Mouse (Mus musculus) limb, embryonic 10.5 days (tissue): ENCODE results near the gene Endog. TPM values are rescaled to one million over a fixed set of nuclear protein-coding genes. Genes with fewer than 3 reads are reported as not detected.

Source experiments
- DNase-seq: peaks from one replicate; pipeline ENCODE4 v3.0.0-alpha.2; 2017; ENCODE audit warnings: low spot score
- H3K27ac ChIP-seq: fragments of 300-500 bp; sonication (generic); 2 replicates; pipeline ENCODE4 v1.5.1; 2016; ENCODE audit warnings: mild to moderate bottlenecking
- H3K27me3 ChIP-seq: fragments of 300-500 bp; sonication (generic); 2 replicates; pipeline ENCODE4 v1.6.1; 2016; ENCODE audit warnings: low read depth, mild to moderate bottlenecking; ENCODE audit not compliant: poor library complexity, severe bottlenecking
- H3K36me3 ChIP-seq: fragments of 300-500 bp; sonication (generic); 2 replicates; pipeline ENCODE4 v1.6.1; 2016; ENCODE audit warnings: mild to moderate bottlenecking, moderate library complexity
- H3K4me1 ChIP-seq: fragments of 300-500 bp; sonication (generic); 2 replicates; pipeline ENCODE4 v1.6.1; 2016
- H3K4me3 ChIP-seq: fragments of 300-500 bp; sonication (generic); 2 replicates; pipeline ENCODE4 v1.5.1; 2016; ENCODE audit warnings: mild to moderate bottlenecking, moderate library complexity
- H3K9me3 ChIP-seq: fragments of 300-500 bp; sonication (generic); replicated peaks from 2 replicates; pipeline ENCODE4 v1.6.1; 2016; ENCODE audit warnings: mild to moderate bottlenecking
- WGBS: fragments of 180-500 bp; shearing (Covaris S2); methylation state at CpG from one replicate; pipeline ENCODE4 v1.1.7; 2016; 5-methylcytosine and 5-hydroxymethylcytosine counted together
- polyA plus RNA-seq: library from polyadenylated mRNA; unstranded; fragments of >200 nt; fragmentation: Nextera tagmentation; extraction: Ambion mirVana; gene quantifications from 2 replicates; pipeline ENCODE4 v1.2.1, GENCODE M21; 2016

Gene Endog
- polyA plus RNA-seq, 1 experiment from 2014 or later: 15.2 TPM

DNA sequence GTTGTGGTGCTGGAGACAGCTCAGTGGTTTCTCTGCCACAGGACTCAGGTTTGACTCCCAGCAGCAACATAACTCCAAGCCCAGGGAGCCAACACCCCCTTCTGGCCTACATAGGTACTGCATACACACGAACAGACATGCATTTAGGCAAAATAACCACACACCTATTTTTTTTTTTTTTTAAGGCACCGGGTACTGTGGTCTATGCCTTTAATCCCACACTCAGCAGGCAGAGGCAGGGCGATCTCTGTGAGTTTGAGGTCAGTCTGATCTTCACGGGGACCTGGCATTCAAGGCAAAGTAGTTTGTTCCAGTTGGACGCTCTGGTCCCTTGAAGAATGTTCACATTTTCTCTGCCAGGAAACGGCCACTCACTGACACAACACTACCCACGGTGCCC, 32.1 kb downstream of the Endog start:
- 83% methylated on average over 7 of the region's 7 CpGs for WGBS
- no peaks in the 10 kb centered on the region for H3K9me3 ChIP-seq
- no peak for DNase-seq
- peaks cover 19% of the 10 kb centered on the region for H3K4me1 ChIP-seq
- H3K4me3 ChIP-seq: no peak overlapping the region
- H3K27ac ChIP-seq: no peak overlapping the region
- no peaks in the 10 kb centered on the region for H3K36me3 ChIP-seq
- no peaks in the 10 kb centered on the region for H3K27me3 ChIP-seq

- peak overlapping the region; percentile 78 for H3K27ac ChIP-seq
- DNase-seq: no peak
- peak overlapping the region; percentile 83 for H3K4me3 ChIP-seq
- 5% methylated on average over 13 of the region's 13 CpGs for WGBS
- no peaks in the 10 kb centered on the region for H3K36me3 ChIP-seq
- no peaks in the 10 kb centered on the region for H3K9me3 ChIP-seq
- H3K27me3 ChIP-seq: no peaks in the 10 kb centered on the region
- peaks cover 19% of the 10 kb centered on the region for H3K4me1 ChIP-seq
Observed at GRCm38 (mm10) chr2:30205255-30205628, 33.9 kb downstream of the Endog start.

DNA sequence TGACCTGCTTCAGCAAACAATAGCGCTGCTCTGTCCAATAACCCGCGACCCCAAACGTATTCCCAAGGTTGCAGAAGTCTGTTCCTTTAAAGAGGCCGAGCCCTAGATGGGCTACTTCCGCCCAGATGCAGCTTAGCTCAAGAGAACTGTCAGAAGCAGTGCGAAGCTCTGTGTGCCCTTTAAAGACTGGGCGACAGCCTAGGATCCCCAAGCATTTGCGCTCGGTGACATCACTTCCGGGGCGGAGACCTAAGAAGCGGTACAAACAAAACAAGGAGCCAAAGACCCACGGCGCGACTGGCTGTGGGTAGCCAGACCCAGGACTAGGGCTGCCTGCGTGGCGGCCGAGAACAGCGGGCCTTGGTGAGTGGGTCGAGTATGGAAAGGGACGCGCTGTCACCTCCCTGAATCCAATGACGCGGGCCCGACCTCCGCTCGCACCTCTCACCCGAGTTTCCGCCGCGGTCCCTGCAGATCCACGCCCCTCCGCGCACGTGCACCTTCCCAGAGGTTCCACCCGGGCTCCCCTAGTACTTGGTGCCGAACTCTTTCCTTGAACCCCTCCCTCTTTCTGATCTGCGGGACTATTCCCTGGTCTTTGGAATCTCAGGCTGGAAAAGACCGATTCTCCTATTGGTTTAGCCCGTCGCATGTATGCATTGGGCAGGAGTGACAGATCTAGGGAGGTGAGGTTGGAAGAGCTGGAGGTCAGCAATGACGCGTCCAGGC, 34.5 kb downstream of the Endog start, which contains the start of gene Kyat1:
Gene Kyat1, minus strand, starts transcription at position 219 of the 729 bp plus-strand sequence.
- DNase-seq: peak; percentile 94
- Histone ChIP-seq H3K4me3 (peak within 1 kb of the TSS; percentile 83), H3K9me3 (no peaks in the 10 kb centered on the region), H3K36me3 (no peaks in the 10 kb centered on the region), H3K27ac (peak within 1 kb of the TSS; percentile 78), H3K27me3 (no peaks in the 10 kb centered on the region), H3K4me1 (peaks cover 19% of the 10 kb centered on the region)
- under 1% methylated on average over 44 of the region's 44 CpGs for WGBS

DNA sequence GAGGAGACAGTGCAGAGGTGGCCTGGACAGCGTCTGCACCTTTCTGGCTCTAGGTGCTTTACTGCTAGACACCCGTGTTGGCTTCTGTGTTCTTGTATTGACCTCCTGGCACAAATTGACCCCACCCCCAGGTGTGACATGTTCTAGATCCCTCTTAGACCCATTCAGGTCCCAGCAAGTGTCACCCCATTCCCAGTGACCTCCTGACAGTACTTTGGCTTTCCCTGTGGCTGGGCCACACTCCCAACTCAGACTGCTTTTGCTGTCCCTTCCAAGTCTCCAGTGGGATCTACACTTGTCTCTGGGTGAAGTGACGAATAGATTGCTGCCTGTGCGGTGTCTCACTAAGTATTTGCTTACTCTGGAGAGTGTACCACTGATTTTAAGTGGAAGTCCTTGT, 36.1 kb downstream of the Endog start:
- Histone ChIP-seq H3K9me3 (no peaks in the 10 kb centered on the region), H3K4me3 (no peak overlapping the region), H3K27me3 (no peaks in the 10 kb centered on the region), H3K27ac (no peak overlapping the region), H3K36me3 (no peaks in the 10 kb centered on the region), H3K4me1 (peaks cover 19% of the 10 kb centered on the region)
- no peak for DNase-seq
- 90% methylated on average over 4 of the region's 4 CpGs for WGBS

- H3K27me3 ChIP-seq: no peaks in the 10 kb centered on the region
- no peak for DNase-seq
- no peak overlapping the region for H3K4me3 ChIP-seq
- no peak overlapping the region for H3K27ac ChIP-seq
- peaks cover 19% of the 10 kb centered on the region for H3K4me1 ChIP-seq
- 72% methylated on average over 5 of the region's 5 CpGs for WGBS
- no peaks in the 10 kb centered on the region for H3K36me3 ChIP-seq
- H3K9me3 ChIP-seq: no peaks in the 10 kb centered on the region
Observed at GRCm38 (mm10) chr2:30207886-30208285, 36.6 kb downstream of the Endog start.

- Histone ChIP-seq H3K4me3 (no peak overlapping the region), H3K27me3 (no peaks in the 10 kb centered on the region), H3K4me1 (peaks cover 7% of the 10 kb centered on the region), H3K9me3 (no peaks in the 10 kb centered on the region), H3K36me3 (no peaks in the 10 kb centered on the region), H3K27ac (no peak overlapping the region)
- DNase-seq: no peak
- 72% methylated on average over 6 of the region's 6 CpGs for WGBS
Observed at GRCm38 (mm10) chr2:30211408-30212168, 40.3 kb downstream of the Endog start.

GRCm38 (mm10) chr2:30212169-30212545, 40.9 kb downstream of the Endog start:
- no peaks in the 10 kb centered on the region for H3K36me3 ChIP-seq
- no peaks in the 10 kb centered on the region for H3K27me3 ChIP-seq
- H3K4me1 ChIP-seq: peaks cover under 1% of the 10 kb centered on the region; the same call in 1 of the 2 replicates
- no peak for DNase-seq
- H3K27ac ChIP-seq: no peak overlapping the region
- WGBS: 73% methylated on average over 4 of the region's 4 CpGs
- no peak overlapping the region for H3K4me3 ChIP-seq
- H3K9me3 ChIP-seq: no peaks in the 10 kb centered on the region

GRCm38 (mm10) chr2:30212951-30213350, 41.7 kb downstream of the Endog start:
- no peaks in the 10 kb centered on the region for H3K36me3 ChIP-seq
- H3K27me3 ChIP-seq: no peaks in the 10 kb centered on the region
- DNase-seq: no peak
- 82% methylated on average over 1 of the region's 1 CpGs for WGBS
- H3K9me3 ChIP-seq: no peaks in the 10 kb centered on the region
- no peak overlapping the region for H3K4me3 ChIP-seq
- H3K27ac ChIP-seq: no peak overlapping the region
- no peaks in the 10 kb centered on the region for H3K4me1 ChIP-seq

- Histone ChIP-seq H3K36me3 (no peaks in the 10 kb centered on the region), H3K4me1 (no peaks in the 10 kb centered on the region), H3K27ac (no peak overlapping the region), H3K9me3 (no peaks in the 10 kb centered on the region), H3K27me3 (no peaks in the 10 kb centered on the region), H3K4me3 (no peak overlapping the region)
- no peak for DNase-seq
- 92% methylated on average over 3 of the region's 3 CpGs for WGBS
Observed at GRCm38 (mm10) chr2:30214745-30215144, 43.5 kb downstream of the Endog start.

GRCm38 (mm10) chr2:30215493-30215892, 44.2 kb downstream of the Endog start:
- no peak overlapping the region for H3K27ac ChIP-seq
- 88% methylated on average over 6 of the region's 6 CpGs for WGBS

GRCm38 (mm10) chr2:30216293-30216692, 45.0 kb downstream of the Endog start:
- Histone ChIP-seq H3K36me3 (no peaks in the 10 kb centered on the region), H3K9me3 (no peaks in the 10 kb centered on the region), H3K4me3 (no peak overlapping the region), H3K27ac (no peak overlapping the region), H3K4me1 (no peaks in the 10 kb centered on the region), H3K27me3 (no peaks in the 10 kb centered on the region)
- WGBS: 95% methylated on average over 5 of the region's 5 CpGs
- DNase-seq: no peak

More at GRCm38 (mm10) chr2:30215493-30215892, 44.2 kb downstream of the Endog start:
- Histone ChIP-seq H3K27me3 (no peaks in the 10 kb centered on the region), H3K36me3 (no peaks in the 10 kb centered on the region), H3K4me3 (no peak overlapping the region), H3K9me3 (no peaks in the 10 kb centered on the region), H3K4me1 (no peaks in the 10 kb centered on the region)
- no peak for DNase-seq
